Mouse (Mus musculus) retina, adult 2 months (tissue): ENCODE results near the gene Spock1.
A peak's percentile ranks its signal among the peaks of the same experiment; 100 is the strongest.

ENCODE experiments used
- DNase-seq: peaks from one replicate; pipeline ENCODE4 v3.0.0-alpha.2; 2012; ENCODE audit warnings: low read depth, low spot score

Gene Spock1

DNA sequence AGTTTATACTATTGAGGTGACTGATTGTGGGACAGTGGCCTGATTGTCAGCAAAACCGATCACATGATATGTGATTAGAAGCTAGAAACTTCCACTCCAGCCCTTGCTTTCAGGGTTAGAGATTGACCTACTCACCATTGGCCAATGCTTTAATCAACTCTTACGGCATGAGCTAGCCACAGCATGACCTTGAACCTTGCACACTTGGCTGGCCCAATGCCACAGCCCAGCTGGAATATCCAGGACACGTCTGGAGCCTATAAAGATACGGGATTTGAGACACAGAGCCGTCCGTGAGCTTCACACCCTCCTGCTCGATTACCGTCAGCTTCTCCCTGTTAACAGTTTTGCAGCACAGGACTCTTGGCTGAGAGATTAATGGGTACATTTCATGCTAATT is 251.5 kb downstream of the Spock1 start:
- DNase-seq: no peak

DNA sequence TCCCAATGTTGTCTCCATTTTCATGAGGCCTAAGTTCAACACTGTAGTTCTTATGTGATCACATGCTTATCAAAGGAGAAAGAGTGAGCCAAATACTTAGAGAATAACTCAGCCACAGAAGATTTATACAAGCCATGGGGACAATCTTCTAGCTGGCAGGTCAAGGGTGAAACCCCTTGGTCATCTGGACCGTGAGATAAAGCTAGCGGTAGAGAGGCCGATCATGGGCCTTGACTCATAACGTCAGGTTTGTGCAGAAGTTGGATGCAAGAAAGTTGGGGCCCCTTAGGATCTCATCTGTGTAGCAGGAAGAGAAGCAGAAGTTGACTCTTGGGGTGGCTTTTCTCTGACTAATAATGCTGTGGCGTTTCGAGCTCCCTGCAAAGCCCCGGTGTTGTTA is 253.8 kb downstream of the Spock1 start:
- no peak for DNase-seq

DNA sequence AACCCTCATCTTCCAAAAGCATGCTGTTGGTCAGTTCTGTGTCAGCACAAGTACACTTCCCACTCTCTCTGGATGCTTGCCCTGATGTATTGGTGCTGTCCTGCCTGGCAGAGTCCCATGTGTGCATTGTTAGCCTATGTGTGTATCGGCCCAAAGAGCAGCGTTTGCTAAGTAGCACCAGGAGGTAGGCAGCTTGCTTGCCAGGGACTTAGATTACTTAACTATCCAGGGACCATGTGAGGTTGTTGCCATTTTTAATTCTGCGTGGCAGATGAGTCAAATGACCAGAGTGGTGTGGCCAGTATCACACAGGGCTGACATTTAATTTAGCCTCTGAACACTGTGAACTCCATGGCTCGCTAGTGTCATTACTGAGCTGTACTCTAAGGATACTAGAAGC is 256.9 kb downstream of the Spock1 start:
- no peak for DNase-seq

DNA sequence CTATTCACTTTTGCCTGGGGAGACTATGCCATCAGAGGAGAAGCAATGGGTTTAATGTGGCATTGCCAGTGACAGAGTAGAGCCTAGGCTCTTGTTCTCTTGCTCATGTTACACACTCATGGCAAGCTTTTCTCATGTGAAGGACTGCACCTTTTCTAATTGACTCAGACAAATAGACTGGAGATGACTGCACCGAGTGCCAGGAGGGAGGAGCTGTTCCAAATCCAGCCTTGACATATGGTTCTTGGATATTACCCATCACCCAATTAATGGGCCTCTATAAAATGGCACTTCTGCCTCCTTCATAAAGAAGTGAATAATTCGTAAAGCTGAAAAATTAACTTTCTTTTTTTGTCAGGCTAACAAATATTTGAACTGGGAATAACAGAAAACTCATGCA is 259.3 kb downstream of the Spock1 start:
- no peak for DNase-seq

DNA sequence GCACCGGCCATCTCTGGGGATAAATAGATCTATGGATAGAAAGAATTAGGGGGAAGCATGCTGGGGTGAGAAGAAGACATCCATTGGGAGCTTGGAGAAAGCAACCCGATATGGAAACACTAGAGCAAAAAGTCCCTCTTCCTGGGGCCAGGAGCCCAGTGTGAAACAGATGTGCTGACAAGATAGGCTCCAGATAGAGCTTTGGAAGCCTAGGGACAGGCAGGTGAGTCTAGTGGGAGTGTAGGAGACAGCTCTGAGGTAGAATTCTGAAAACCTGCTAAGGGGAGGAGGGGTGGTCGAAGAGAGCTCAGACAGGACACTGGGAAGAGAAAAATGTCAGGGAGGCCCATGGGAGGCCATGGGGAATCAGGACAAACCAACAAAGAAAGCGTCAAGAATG is 260.7 kb downstream of the Spock1 start:
- DNase-seq: no peak

DNA sequence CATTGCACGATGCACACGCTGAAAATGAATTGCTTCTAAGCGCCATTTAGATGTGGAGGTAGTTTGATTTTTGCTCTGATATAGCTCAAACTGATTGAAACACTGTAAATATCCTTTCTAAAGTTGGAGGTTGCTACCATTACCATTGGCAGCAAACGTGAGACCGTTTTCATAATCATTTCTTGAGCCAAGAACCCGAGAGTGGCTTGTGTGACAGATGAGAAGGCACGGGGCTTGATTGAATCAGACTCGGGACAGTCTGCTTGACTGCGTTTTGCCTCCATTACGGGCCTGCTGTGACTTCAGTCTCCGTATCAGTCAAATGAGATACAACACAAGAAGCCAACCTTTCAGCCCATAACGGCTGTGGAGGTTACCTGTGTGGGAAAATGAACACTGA is 265.1 kb downstream of the Spock1 start:
- no peak for DNase-seq

DNA sequence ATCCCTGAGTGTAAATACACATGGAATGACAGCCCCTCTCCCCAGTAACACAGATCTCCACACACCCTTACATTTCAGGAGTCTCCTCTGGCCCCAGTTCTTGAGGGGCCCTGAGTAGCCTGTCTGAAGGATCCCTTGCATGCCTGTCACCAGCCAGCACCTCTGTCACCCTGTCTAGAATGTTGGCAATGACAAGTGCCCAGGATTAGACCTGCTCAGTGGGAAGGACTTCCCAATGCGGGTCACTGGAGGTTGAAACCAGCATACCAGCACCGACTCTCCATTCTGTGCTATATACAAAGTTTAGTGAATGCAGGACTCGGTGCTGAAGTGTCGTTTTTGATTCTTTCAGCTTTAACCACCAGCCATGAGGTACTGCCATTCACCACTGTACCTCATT is 266.5 kb downstream of the Spock1 start:
- DNase-seq: no peak

DNA sequence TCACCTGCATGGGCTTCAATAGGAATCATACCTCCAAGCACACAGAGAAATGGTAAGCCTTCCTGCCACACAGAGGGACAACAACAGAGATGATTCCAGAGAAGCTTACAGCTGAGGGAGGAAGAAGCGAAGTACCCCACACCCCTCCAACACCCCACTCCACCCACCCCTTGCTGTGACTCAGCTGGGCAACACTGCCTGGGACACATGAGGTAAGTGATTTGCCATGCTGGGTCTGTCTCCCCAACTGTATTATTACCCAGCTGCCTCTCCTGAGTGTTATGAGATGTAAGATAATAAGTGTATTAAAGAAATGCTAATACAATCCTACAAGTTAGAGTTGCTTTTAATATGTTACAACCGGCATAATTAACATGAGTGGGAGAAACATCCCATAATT is 267.2 kb downstream of the Spock1 start:
- DNase-seq: no peak

DNA sequence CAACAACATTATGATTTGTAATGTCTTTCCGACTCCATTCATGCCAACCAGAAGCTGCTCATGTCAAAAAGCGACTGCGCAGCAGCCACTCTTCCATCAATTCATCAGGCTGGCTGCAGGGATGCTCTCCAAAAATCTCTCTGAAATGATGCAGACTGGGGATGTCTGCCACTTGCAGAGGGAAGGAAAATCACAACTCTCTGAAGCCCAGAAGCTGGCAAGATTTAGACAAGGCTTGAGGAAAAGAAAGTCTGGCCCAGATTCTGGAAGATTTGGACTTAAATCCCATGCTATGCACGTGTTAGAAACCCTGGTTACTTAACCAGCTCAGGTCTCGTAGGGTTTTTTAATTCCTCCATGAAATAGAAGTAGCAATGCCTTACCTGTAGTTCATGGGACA is 269.3 kb downstream of the Spock1 start:
- no peak for DNase-seq

DNA sequence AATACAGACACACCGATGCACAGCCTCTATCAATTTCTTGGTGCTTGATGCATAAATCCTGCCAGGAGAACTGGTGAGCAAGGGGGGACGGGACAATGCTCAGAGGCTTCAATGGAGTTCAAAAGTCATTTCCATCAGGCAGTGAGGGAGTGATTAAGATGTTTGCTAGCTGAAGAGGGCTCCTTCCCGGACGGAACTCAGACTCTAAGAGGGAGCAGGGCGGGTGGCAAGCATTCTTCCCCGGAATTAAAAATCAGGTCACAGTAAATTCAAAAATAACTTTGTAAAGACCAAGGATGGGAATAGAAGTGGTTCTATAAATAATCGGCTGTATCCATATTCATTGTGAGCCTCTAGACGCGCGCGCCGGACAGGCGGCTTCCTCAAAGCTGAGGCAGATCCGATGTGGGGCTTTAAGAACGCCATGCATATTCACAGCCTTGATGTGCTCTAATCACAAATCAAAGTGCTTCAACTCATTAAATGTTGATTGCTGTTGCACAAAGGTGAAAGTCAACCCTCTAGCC is 270.5 kb downstream of the Spock1 start:
- DNase-seq: no peak

DNA sequence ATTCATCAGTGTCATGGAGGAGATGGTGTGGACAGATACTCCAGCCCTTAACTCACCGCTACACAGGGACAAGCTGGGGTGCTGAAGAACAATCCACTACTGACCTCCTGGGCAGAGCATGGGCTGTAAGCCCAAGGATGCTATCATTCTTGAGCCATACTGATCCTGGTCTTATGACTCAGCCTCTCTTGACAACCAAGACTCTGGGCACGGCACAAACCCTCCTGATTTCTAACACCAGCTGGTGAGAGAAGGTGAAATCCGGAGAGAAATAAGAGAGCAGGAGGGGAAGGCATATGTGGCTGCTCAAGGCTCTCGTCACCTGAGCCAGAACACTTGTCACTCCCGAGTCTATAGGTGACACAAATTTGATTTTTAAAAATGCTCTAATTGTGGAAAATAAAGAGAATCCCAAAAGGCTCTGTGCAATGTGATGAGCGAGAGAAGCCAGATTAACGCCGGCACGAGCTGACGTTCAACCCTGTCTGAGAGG is 271.0 kb downstream of the Spock1 start:
- DNase-seq: no peak

DNA sequence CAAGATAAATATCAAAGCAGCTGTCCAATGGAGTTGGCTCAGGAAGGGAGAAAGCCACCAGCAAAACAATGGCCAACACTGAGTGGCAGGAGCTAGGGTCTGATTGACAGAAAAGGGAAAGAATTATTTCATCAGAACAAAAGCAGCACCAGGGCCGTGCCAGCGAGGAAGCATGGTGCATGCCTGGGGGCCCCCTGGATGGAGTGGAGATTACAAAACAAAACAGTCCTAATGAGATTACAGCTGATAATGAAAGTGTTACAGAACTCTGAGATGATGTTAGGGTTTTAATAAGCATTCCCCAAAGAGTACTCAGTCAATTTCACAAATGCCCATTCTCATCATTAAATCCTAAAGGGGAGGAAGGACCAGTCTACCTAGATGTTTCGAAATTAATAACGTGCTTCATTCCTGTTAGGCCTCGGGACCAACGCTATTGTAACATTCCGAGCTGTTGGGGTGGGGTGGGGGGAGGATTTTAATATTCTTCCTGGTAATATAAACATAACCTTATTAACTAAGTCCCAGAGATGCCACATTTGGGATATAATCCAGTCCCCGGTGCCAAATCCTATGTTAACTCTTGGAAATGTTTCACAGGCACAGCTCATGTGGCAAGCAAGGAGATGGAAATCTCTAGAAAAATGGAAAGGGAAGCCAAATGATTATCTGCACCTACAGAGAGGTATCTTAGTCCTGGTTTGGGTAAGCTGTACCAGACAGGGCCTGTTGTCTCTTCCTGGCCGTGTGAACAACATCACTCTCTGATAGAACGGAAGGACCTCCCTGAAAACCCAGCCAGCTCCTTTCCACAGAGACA is 271.7 kb downstream of the Spock1 start:
- no peak for DNase-seq

DNA sequence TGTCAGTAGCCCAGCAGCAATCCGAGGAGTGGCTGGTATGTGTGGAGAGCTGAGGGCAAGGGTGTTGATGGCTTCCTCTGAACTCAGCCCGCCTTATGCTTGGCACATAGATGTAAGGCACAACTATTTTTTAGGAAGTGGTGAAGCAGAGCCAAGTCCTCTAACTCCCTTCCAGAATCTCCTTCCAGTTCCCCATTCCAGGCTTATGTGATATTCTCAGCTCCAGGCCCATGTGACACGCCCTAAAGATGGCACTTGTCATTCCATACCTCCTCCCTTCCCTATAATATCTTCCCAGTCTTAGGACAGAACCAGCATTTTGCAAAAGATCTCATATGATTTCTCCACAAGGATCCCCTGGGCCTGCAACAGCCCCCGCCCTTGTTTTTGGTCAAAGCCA is 277.6 kb downstream of the Spock1 start:
- no peak for DNase-seq

DNA sequence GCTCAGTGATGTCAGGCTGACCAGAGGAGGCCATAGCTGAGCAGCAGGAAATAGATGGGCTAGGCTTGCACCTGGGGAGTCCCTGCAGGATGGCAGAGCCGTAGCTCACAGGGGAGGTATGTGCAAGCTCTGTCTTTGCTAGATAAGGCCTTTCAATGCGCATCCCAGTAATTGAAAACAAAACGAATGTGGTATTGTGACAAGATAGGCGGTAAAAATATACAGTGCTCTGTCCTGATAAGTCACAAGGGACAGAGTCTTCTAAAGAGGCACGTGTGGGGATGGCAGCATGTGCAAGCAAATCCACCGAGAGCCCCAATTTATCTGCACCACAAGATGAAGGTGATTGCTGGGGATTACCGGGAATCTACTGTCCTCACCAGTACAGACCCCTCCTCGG is 279.9 kb downstream of the Spock1 start:
- DNase-seq: no peak

DNA sequence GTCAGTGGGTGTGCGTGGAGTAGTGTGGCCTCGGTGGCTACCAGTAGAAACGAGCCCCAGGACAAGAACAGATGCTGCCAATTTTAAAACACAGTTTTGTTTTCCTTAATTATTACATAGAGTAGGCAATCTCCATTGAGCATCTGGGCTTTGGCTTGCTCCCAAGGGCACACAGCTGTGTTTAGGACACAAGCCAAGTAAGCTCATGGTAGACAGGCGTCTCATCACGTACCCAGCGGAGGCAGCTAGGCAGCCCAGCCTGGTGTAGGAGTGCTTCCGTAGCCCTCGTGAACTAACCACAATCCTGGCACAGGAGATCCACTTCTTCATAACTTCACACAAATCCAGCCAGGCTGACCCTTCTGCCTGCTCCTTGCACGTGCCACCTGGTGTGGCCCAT is 281.7 kb downstream of the Spock1 start:
- no peak for DNase-seq

DNA sequence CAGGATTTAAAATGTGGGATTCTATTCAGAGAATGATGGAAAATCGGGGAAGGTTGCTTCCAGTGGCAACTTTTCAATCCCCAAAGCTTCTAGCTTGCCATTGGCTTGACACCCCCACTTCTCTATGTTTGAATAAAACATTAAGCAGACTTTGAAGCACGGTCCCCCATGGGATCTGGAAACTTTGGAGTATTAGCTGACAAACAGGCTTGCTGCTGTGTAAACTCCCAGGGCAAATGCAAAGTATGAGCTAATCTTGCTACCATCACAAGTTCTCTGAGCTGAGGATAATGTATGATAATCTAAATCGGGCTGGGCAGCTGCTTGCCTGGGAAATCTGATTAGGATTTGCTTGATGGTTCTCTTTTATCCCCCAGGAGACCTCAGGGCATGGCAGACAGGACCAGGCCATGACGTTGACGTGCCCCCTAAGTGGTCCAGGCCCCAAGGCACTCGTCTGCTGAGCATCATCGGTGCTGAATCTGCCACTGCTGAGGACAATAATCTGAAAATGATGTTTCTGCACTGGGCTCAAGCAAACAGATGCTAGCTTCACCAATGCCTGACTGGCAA is 284.1 kb downstream of the Spock1 start:
- DNase-seq: peak; percentile 23

DNA sequence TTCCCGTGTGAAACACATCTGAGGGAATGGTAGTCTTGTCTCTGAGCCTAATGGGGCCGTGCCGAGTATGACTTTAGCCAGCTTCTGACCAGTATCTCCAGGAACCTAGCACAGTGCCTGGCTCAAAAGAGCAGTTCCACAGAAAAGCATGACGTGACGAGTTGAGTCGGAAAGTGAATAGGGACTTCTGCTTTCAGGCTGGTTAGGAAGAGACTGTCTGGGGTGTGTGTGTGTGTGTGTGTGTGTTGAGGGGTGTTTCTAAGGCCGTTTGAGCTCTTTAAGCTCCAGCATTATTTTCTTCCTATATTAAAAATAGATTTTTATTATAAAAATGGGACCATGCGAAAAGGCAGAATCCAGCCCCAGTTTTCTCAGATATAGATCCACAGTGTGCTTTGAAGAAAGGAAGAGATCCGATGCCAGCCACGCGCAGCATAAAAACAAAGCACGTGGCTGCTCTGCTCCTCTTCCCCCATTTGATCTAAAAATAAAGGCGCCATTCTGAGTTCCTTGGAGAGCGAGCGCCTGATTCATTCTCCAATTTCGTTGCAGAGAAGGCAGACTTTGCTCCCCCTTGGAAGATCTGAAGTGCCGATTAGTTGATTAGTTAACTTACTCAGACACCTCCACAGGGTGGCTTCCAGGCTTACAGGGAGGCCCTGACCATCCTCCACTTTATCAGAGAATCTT is 288.9 kb downstream of the Spock1 start:
- DNase-seq: no peak

DNA sequence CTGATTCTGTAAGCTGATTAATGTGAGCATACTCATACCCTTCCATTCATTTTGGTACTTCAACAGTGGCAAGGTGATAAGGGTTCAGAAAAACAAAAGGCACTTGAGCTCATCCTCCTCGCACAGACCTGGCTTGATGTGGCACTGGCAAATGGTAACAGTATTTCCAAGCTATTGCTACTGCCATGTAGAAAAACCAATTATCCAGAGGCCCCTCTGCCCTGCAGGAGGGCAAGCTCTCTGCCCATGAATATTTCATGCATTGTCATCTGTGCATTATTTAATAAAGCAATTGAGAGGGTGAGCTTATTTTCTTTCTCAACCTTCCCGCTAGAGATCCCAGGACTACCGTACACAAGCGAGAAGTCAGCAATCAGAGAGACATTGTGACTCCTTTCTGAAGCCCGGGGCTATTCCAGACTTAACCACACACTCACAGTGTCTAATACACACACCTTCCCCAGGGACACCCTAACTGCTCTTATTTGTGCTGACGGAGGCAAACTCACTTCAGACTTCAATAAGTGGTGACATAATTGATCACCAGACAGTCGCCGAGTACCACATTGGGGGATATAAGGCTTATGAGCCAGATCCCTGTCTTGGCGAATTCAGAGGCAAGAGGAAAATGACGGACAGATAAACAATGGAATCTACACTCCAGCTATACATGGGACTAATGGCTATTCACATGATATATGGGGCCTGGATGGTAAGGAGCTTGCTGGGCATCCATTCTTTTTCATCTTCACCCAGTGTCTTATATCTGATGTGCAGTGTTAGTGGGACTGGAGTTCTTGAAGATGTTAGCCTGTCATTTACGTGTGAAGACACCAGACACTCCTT is 296.6 kb downstream of the Spock1 start:
- no peak for DNase-seq

DNA sequence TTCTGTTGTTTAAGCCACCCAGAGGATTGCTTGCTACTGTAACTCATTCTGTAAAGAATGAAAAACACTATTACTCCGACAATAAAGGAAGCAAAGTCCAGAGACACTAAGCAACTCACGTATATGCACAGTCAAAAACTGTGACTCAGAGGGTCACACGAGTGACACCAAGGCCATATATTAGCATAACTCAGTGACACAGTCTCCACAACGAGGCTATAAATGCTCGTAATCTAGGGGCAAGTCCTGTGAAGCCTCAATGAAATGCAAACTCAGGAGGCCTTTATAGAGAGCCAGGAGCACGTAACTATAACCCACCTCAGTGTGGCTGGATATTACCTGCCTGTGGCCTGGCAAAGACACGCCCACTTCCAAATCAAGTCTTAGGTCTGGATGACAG is 298.2 kb downstream of the Spock1 start:
- DNase-seq: no peak

DNA sequence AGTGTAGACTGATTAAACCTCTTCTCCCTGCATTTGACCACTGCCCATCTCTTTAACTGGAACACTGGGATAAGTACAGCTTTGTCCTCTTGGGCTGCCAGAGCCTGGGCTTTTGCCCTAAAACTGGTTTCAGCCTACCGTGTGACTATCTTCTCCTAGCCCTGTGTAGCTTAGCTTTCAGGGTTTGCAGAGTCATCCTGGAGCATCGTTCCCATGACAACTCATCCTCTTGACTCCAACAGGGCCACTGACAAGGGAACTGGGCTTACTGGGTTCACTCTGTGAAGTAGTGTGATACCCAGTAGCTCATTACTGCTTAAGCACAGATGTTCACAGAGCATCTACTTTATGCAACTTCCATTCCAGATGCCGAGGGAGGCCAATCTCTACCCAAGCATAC is 303.7 kb downstream of the Spock1 start:
- no peak for DNase-seq

DNA sequence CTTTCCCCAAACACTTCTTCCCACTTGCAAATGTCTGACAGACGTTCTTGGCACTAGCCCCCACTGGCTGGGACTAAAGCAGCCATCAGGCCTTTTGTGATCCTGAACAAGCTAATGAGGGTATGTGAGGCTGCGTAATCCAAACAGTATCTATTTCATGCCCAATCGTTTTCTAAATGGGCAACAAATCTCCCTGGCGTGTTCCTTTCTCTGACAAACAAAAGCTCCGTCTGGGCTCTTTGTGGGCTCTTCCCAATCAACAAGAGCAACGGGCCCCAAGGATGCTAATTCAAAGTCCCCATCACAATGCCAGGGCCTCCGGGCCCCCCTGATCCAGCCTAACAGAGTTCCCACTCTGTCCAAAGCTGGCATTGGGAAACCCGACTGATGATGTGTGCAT is 304.9 kb downstream of the Spock1 start:
- no peak for DNase-seq

DNA sequence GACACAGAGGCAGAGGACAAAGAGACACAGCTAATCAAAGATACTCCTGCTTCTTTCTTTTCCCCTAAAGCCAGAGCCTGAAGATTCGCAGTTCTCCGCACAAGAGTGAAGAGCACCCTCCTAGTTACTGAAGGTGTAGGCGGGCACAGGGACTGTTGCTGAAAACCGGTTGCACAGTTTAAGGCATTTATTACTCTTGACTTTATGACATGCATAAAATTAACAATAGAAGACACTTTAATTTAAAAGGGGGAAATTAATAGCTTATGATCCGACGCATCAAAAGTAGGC is 312.4 kb downstream of the Spock1 start:
- DNase-seq: no peak
